Mouse (Mus musculus): ENCODE measurements at regions not wholly inside any gene's neighbourhood (a gene's known extent, or its start where the extent isn't known, plus 50 kb on each side); places are given as distances from the start of the nearest gene placed in this dataset.

GRCm38 (mm10) chr3:81752955-81753354 is 179.4 kb upstream of the Ctso start:
- no peak overlapping the region for H3K27ac ChIP-seq (replicated peaks; ENCODE audit: low read depth, low read length)
- DNase-seq (ENCODE audit: low spot score) = no peak
- WGBS = 76% methylated on average over 4 of the region's 4 CpGs
- H3K9ac ChIP-seq (replicated peaks; ENCODE audit: low read length) = no peak overlapping the region
- H3K9me3 ChIP-seq (replicated peaks; ENCODE audit: control insufficient read depth, low read length) = no peaks in the 10 kb centered on the region
- no peak overlapping the region for H3K4me3 ChIP-seq (ENCODE audit: low read depth, low read length)
- no peak for ATAC-seq (replicated peaks; ENCODE audit: insufficient number of reproducible peaks, low FRiP score, low TSS enrichment, low read depth)
- H3K36me3 ChIP-seq (replicated peaks; ENCODE audit: control insufficient read depth, insufficient read depth, low read depth, low read length) = no peaks in the 10 kb centered on the region
- no peaks in the 10 kb centered on the region for H3K4me1 ChIP-seq (ENCODE audit: control insufficient read depth, insufficient read depth, low read length)
- no peak overlapping the region for H3K4me2 ChIP-seq (ENCODE audit: low read depth, low read length)
- no peaks in the 10 kb centered on the region for H3K27me3 ChIP-seq (ENCODE audit: control insufficient read depth, insufficient read depth, low read length)

DNA sequence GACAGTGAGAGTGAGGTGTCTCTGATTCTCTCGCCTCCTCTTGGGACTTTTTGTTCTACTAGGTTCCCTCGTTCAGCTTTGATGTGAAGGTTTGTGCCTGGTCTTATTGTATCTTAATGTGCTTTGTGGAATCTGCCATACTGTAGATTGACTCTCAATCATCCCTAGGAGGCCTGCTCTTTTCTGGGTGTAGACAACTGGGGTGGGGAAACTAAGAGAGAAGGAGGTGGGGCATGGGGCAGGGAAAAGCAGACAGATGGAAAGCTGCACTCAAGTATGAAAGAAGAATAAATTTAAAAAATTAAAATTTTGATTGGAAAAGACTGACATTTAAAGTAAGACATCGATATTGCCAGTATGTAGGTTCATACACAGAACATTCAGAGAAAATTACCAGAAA is 172.0 kb upstream of the Ctso start:
- no peak for DNase-seq (ENCODE audit: low spot score)
- Histone ChIP-seq H3K9ac (replicated peaks; ENCODE audit: low read length) (no peak overlapping the region), H3K4me2 (ENCODE audit: low read depth, low read length) (no peak overlapping the region), H3K4me3 (ENCODE audit: low read depth, low read length) (no peak overlapping the region), H3K27me3 (ENCODE audit: control insufficient read depth, insufficient read depth, low read length) (no peaks in the 10 kb centered on the region), H3K9me3 (replicated peaks; ENCODE audit: control insufficient read depth, low read length) (no peaks in the 10 kb centered on the region), H3K36me3 (replicated peaks; ENCODE audit: control insufficient read depth, insufficient read depth, low read depth, low read length) (no peaks in the 10 kb centered on the region), H3K27ac (replicated peaks; ENCODE audit: low read depth, low read length) (no peak overlapping the region), H3K4me1 (ENCODE audit: control insufficient read depth, insufficient read depth, low read length) (no peaks in the 10 kb centered on the region)
- no peak for ATAC-seq (replicated peaks; ENCODE audit: insufficient number of reproducible peaks, low FRiP score, low TSS enrichment, low read depth)
- WGBS = 84% methylated on average over 3 of the region's 3 CpGs

GRCm38 (mm10) chr3:81760914-81761313 is 171.5 kb upstream of the Ctso start:
- no peaks in the 10 kb centered on the region for H3K27me3 ChIP-seq (ENCODE audit: control insufficient read depth, insufficient read depth, low read length)
- H3K4me1 ChIP-seq (ENCODE audit: control insufficient read depth, insufficient read depth, low read length) = no peaks in the 10 kb centered on the region
- H3K9ac ChIP-seq (replicated peaks; ENCODE audit: low read length) = no peak overlapping the region
- no peak overlapping the region for H3K4me2 ChIP-seq (ENCODE audit: low read depth, low read length)
- WGBS = 28% methylated on average over 2 of the region's 2 CpGs
- H3K27ac ChIP-seq (replicated peaks; ENCODE audit: low read depth, low read length) = no peak overlapping the region
- H3K4me3 ChIP-seq (ENCODE audit: low read depth, low read length) = no peak overlapping the region
- ATAC-seq (replicated peaks; ENCODE audit: insufficient number of reproducible peaks, low FRiP score, low TSS enrichment, low read depth) (0 out of 2 replicates have a peak, but pooled peaks have one; percentile 29), DNase-seq (ENCODE audit: low spot score) (peak; percentile 87)
- H3K36me3 ChIP-seq (replicated peaks; ENCODE audit: control insufficient read depth, insufficient read depth, low read depth, low read length) = no peaks in the 10 kb centered on the region
- H3K9me3 ChIP-seq (replicated peaks; ENCODE audit: control insufficient read depth, low read length) = no peaks in the 10 kb centered on the region

DNA sequence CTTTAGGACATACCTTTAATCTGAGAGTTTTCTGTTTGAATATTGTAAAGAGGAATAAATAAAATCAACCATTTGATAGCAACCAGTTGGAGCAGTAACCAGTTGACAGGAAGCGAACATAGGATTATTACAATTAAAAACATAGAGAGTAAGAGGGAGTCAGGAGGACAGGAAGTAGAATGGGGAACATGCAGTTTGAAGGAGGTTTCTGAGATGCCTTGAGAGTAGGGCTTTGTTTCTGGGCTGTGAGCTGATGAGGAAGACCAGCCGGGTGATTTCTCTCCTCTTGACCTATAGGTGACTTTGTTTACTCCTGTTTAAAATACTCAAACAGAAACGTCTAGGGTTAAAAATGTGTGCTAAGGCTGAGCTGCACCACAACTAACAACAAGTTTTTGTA is 160.6 kb upstream of the Ctso start:
- H3K9ac ChIP-seq (replicated peaks; ENCODE audit: low read length) = no peak overlapping the region
- no peaks in the 10 kb centered on the region for H3K27me3 ChIP-seq (ENCODE audit: control insufficient read depth, insufficient read depth, low read length)
- no peak overlapping the region for H3K4me2 ChIP-seq (ENCODE audit: low read depth, low read length)
- H3K4me1 ChIP-seq (ENCODE audit: control insufficient read depth, insufficient read depth, low read length) = no peaks in the 10 kb centered on the region
- no peaks in the 10 kb centered on the region for H3K9me3 ChIP-seq (replicated peaks; ENCODE audit: control insufficient read depth, low read length)
- ATAC-seq (replicated peaks; ENCODE audit: insufficient number of reproducible peaks, low FRiP score, low TSS enrichment, low read depth) = no peak
- no peaks in the 10 kb centered on the region for H3K36me3 ChIP-seq (replicated peaks; ENCODE audit: control insufficient read depth, insufficient read depth, low read depth, low read length)
- H3K27ac ChIP-seq (replicated peaks; ENCODE audit: low read depth, low read length) = no peak overlapping the region
- no peak overlapping the region for H3K4me3 ChIP-seq (ENCODE audit: low read depth, low read length)
- DNase-seq (ENCODE audit: low spot score) = no peak
- WGBS = 63% methylated on average over 3 of the region's 3 CpGs

DNA sequence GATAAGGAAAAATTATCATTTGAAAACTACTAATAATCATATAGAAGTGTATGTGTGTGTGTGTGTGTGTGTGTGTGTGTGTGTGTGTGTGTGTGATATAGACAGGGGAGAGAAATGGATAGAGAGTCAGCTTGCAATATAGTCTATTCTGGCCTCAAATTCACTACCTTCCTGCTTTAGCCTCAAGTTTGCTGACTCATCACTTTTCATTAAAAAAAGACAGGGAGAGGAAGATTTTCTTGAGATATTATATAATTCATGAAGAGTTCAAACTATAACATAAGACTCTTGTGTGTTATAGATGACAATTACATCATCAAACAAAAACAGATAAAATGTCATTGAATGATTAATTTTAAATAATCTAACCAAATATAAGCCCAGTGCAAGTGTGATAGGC is 159.4 kb upstream of the Ctso start:
- Histone ChIP-seq H3K9ac (replicated peaks; ENCODE audit: low read length) (no peak overlapping the region), H3K4me2 (ENCODE audit: low read depth, low read length) (no peak overlapping the region), H3K4me1 (ENCODE audit: control insufficient read depth, insufficient read depth, low read length) (no peaks in the 10 kb centered on the region), H3K27me3 (ENCODE audit: control insufficient read depth, insufficient read depth, low read length) (no peaks in the 10 kb centered on the region), H3K36me3 (replicated peaks; ENCODE audit: control insufficient read depth, insufficient read depth, low read depth, low read length) (no peaks in the 10 kb centered on the region), H3K9me3 (replicated peaks; ENCODE audit: control insufficient read depth, low read length) (no peaks in the 10 kb centered on the region), H3K4me3 (ENCODE audit: low read depth, low read length) (no peak overlapping the region), H3K27ac (replicated peaks; ENCODE audit: low read depth, low read length) (no peak overlapping the region)
- ATAC-seq (replicated peaks; ENCODE audit: insufficient number of reproducible peaks, low FRiP score, low TSS enrichment, low read depth) = no peak
- no peak for DNase-seq (ENCODE audit: low spot score)

- H3K9me3 ChIP-seq (replicated peaks; ENCODE audit: control insufficient read depth, low read length) = no peaks in the 10 kb centered on the region
- DNase-seq (ENCODE audit: low spot score) (no peak), ATAC-seq (replicated peaks; ENCODE audit: insufficient number of reproducible peaks, low FRiP score, low TSS enrichment, low read depth) (no peak)
- H3K4me3 ChIP-seq (ENCODE audit: low read depth, low read length) = no peak overlapping the region
- H3K27me3 ChIP-seq (ENCODE audit: control insufficient read depth, insufficient read depth, low read length) = no peaks in the 10 kb centered on the region
- no peaks in the 10 kb centered on the region for H3K4me1 ChIP-seq (ENCODE audit: control insufficient read depth, insufficient read depth, low read length)
- no peaks in the 10 kb centered on the region for H3K36me3 ChIP-seq (replicated peaks; ENCODE audit: control insufficient read depth, insufficient read depth, low read depth, low read length)
- 92% methylated on average over 9 of the region's 9 CpGs for WGBS
- no peak overlapping the region for H3K9ac ChIP-seq (replicated peaks; ENCODE audit: low read length)
- no peak overlapping the region for H3K27ac ChIP-seq (replicated peaks; ENCODE audit: low read depth, low read length)
- H3K4me2 ChIP-seq (ENCODE audit: low read depth, low read length) = no peak overlapping the region
Observed at GRCm38 (mm10) chr3:81782081-81782480, 150.3 kb upstream of the Ctso start.

DNA sequence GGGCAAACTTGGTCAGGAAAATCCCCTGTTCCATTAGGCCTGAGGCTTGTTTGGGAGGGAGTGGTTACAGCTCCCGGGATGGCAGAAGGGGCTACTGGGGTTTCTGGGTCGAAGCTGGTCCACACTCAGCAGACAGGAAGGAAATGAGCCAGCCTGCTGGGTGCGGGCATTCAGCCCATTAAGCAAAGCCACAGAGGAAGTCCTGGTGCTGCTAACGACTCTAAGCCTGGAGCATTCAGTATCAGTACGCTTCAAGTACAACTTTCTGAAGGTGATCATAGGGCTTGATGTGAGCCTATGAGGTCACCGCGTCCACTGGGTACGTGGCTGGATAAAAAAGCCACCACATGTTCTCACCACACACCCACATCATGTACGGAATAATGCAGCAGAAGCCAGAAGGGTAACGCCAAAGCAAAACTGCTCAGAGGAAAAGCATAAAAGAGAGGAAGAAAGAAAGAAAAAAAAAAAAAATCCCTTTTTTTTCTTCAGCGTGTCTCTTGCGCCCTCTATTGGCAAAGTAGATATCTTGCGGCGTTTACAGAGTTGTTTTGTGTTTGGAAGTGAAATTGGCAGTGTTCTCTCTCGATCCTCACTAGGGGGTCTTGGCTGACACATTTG is 149.4 kb upstream of the Ctso start:
- Histone ChIP-seq H3K4me2 (ENCODE audit: low read depth, low read length) (no peak overlapping the region; the same call in 1 of the 2 replicates), H3K9ac (replicated peaks; ENCODE audit: low read length) (peak overlapping the region; percentile 13; the same call in 1 of the 2 replicates), H3K27ac (replicated peaks; ENCODE audit: low read depth, low read length) (no peak overlapping the region), H3K36me3 (replicated peaks; ENCODE audit: control insufficient read depth, insufficient read depth, low read depth, low read length) (no peaks in the 10 kb centered on the region), H3K4me1 (ENCODE audit: control insufficient read depth, insufficient read depth, low read length) (no peaks in the 10 kb centered on the region), H3K4me3 (ENCODE audit: low read depth, low read length) (no peak overlapping the region), H3K27me3 (ENCODE audit: control insufficient read depth, insufficient read depth, low read length) (no peaks in the 10 kb centered on the region), H3K9me3 (replicated peaks; ENCODE audit: control insufficient read depth, low read length) (no peaks in the 10 kb centered on the region)
- peak; percentile 79 for DNase-seq (ENCODE audit: low spot score)
- peak; percentile 52; the same call in 1 of the 2 replicates for ATAC-seq (replicated peaks; ENCODE audit: insufficient number of reproducible peaks, low FRiP score, low TSS enrichment, low read depth)
- WGBS = 26% methylated on average over 15 of the region's 15 CpGs

GRCm38 (mm10) chr3:81788915-81789314 is 143.5 kb upstream of the Ctso start:
- 84% methylated on average over 2 of the region's 2 CpGs for WGBS
- DNase-seq (ENCODE audit: low spot score) (no peak), ATAC-seq (replicated peaks; ENCODE audit: insufficient number of reproducible peaks, low FRiP score, low TSS enrichment, low read depth) (no peak)
- no peak overlapping the region for H3K9ac ChIP-seq (replicated peaks; ENCODE audit: low read length)
- no peak overlapping the region for H3K4me3 ChIP-seq (ENCODE audit: low read depth, low read length)
- no peaks in the 10 kb centered on the region for H3K27me3 ChIP-seq (ENCODE audit: control insufficient read depth, insufficient read depth, low read length)
- no peaks in the 10 kb centered on the region for H3K36me3 ChIP-seq (replicated peaks; ENCODE audit: control insufficient read depth, insufficient read depth, low read depth, low read length)
- no peak overlapping the region for H3K4me2 ChIP-seq (ENCODE audit: low read depth, low read length)
- H3K9me3 ChIP-seq (replicated peaks; ENCODE audit: control insufficient read depth, low read length) = no peaks in the 10 kb centered on the region
- H3K4me1 ChIP-seq (ENCODE audit: control insufficient read depth, insufficient read depth, low read length) = no peaks in the 10 kb centered on the region
- H3K27ac ChIP-seq (replicated peaks; ENCODE audit: low read depth, low read length) = no peak overlapping the region
